Mouse (Mus musculus): ENCODE results near the gene Olfr1477. TPM values are rescaled to one million over a fixed set of nuclear protein-coding genes. Genes with fewer than 3 reads are reported as not detected.
"Not testable (repeated sequence)": the region's sequence is repeated elsewhere in the genome, so short reads cannot be mapped to it uniquely, and the experiment has no call there.

Gene Olfr1477
- total RNA-seq (2021) (not detected), polyA plus RNA-seq (2012; rRNA removed) (not detected in 2 replicates)
- long read RNA-seq: 0 reads

- DNase-seq: no peak
These were observed at the start of gene Olfr1477 for GRCm38 (mm10) chr19:13500246-13500645. Olfr1477 (plus strand) TSS chr19:13500546.

GRCm38 (mm10) chr19:13455986-13456385 is 44.4 kb upstream of the Olfr1477 start, which contains the start of gene Olfr1472:
Olfr1472 (minus strand) TSS chr19:13456086.
- DNase-seq: no peak

GRCm38 (mm10) chr19:13469265-13469664 is 31.1 kb upstream of the Olfr1477 start, which contains the start of gene Olfr1474:
Olfr1474 (plus strand) TSS chr19:13469565.
- not testable (repeated sequence) for DNase-seq

- no peak for DNase-seq
These were observed 20.2 kb upstream of the Olfr1477 start, which contains the start of gene Olfr1475 for GRCm38 (mm10) chr19:13480096-13480495. Olfr1475 (minus strand) TSS chr19:13480196.

- no peak for DNase-seq
These were observed 27.3 kb downstream of the Olfr1477 start, which contains the start of gene Olfr1480 for GRCm38 (mm10) chr19:13527613-13528012. Olfr1480 (plus strand) TSS chr19:13527913.

Other genes starting within 250 kb of the Olfr1477 start
- gene Olfr1465, start 185.0 kb upstream of the Olfr1477 start, total RNA-seq (2021): not detected
- gene Olfr1465, start 185.0 kb upstream of the Olfr1477 start, polyA plus RNA-seq (2012; rRNA removed): not detected in 2 replicates
- not detected for gene Olfr1466, start 161.7 kb upstream of the Olfr1477 start, total RNA-seq (2021)
- not detected in 2 replicates for gene Olfr1466, start 161.7 kb upstream of the Olfr1477 start, polyA plus RNA-seq (2012; rRNA removed)
- gene Olfr1467, start 138.3 kb upstream of the Olfr1477 start, total RNA-seq (2021): not detected
- gene Olfr1467, start 138.3 kb upstream of the Olfr1477 start, polyA plus RNA-seq (2012; rRNA removed): not detected in 2 replicates
- not detected for gene Olfr1469, start 92.7 kb upstream of the Olfr1477 start, total RNA-seq (2021)
- gene Olfr1469, start 92.7 kb upstream of the Olfr1477 start, polyA plus RNA-seq (2012; rRNA removed): not detected in 2 replicates
- not detected for gene Olfr1471, start 57.1 kb upstream of the Olfr1477 start, total RNA-seq (2021)
- gene Olfr1471, start 57.1 kb upstream of the Olfr1477 start, polyA plus RNA-seq (2012; rRNA removed): not detected in 2 replicates
- gene Olfr1472, start 44.5 kb upstream of the Olfr1477 start, total RNA-seq (2021): not detected
- gene Olfr1472, start 44.5 kb upstream of the Olfr1477 start, polyA plus RNA-seq (2012; rRNA removed): not detected in 2 replicates
- not detected for gene Olfr1474, start 31.0 kb upstream of the Olfr1477 start, total RNA-seq (2021)
- not detected in 2 replicates for gene Olfr1474, start 31.0 kb upstream of the Olfr1477 start, polyA plus RNA-seq (2012; rRNA removed)
- gene Olfr1475, start 20.4 kb upstream of the Olfr1477 start, total RNA-seq (2021): not detected
- not detected in 2 replicates for gene Olfr1475, start 20.4 kb upstream of the Olfr1477 start, polyA plus RNA-seq (2012; rRNA removed)
- not detected for gene Olfr1480, start 27.4 kb downstream of the Olfr1477 start, total RNA-seq (2021)
- not detected in 2 replicates for gene Olfr1480, start 27.4 kb downstream of the Olfr1477 start, polyA plus RNA-seq (2012; rRNA removed)
- not detected for gene Olfr1484, start 83.0 kb downstream of the Olfr1477 start, total RNA-seq (2021)
- gene Olfr1484, start 83.0 kb downstream of the Olfr1477 start, polyA plus RNA-seq (2012; rRNA removed): not detected in 2 replicates
- not detected for gene Olfr1487, start 116.8 kb downstream of the Olfr1477 start, total RNA-seq (2021)
- not detected in 2 replicates for gene Olfr1487, start 116.8 kb downstream of the Olfr1477 start, polyA plus RNA-seq (2012; rRNA removed)
- not detected for gene Olfr1489, start 131.1 kb downstream of the Olfr1477 start, total RNA-seq (2021)
- not detected in 2 replicates for gene Olfr1489, start 131.1 kb downstream of the Olfr1477 start, polyA plus RNA-seq (2012; rRNA removed)
- not detected for gene Olfr1490, start 150.5 kb downstream of the Olfr1477 start, total RNA-seq (2021)
- not detected in 2 replicates for gene Olfr1490, start 150.5 kb downstream of the Olfr1477 start, polyA plus RNA-seq (2012; rRNA removed)
- not detected for gene Olfr1491, start 196.7 kb downstream of the Olfr1477 start, total RNA-seq (2021)
- gene Olfr1491, start 196.7 kb downstream of the Olfr1477 start, polyA plus RNA-seq (2012; rRNA removed): not detected in 2 replicates
- not detected for gene Olfr1493-ps1, start 222.7 kb downstream of the Olfr1477 start, total RNA-seq (2021)
- gene Olfr1493-ps1, start 222.7 kb downstream of the Olfr1477 start, polyA plus RNA-seq (2012; rRNA removed): not detected in 2 replicates
- gene Olfr1494, start 239.2 kb downstream of the Olfr1477 start, total RNA-seq (2021): not detected
- gene Olfr1494, start 239.2 kb downstream of the Olfr1477 start, polyA plus RNA-seq (2012; rRNA removed): not detected in 2 replicates